Mouse (Mus musculus) B cell, adult 67 days (primary cell): ENCODE measurements around the gene S100a8. TPM values are rescaled to one million over a fixed set of nuclear protein-coding genes. Genes with fewer than 3 reads are reported as not detected.

Source experiments
- total RNA-seq, 2 experiments: library from RNA; stranded (reverse); gene quantifications; 4 replicates each; pipeline ENCODE4 v1.2.4; 2023

S100a8 gene
- total RNA-seq, result 10 to 100 TPM in 1 of 2 experiments, 1 to 10 TPM in 1; 6.8 to 14.3 TPM

DNA sequence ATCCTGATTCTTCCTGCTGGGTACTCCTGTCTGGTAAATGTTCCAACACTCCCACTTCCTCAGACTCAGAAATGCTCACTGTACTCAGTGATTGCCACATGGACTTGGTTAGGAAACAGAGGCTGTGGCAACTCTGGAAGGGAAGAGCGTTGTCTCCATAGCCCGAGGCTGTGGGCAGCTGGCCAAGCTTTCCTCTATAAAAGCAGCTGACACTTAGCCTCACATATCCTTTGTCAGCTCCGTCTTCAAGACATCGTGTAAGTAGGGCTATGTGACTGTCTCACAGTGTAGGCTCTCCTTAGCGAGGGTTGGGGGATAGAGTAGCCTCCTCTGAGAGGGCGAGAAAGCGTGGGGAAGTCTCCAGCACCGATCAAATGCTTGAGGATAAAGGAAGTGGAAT lies at the start of gene S100a8:
S100a8 (plus strand) TSS at position 133 of the 400 bp plus-strand sequence.

GRCm38 (mm10) chr3:90653717-90654116 lies 15.1 kb upstream of the S100a8 start, which contains the start of gene S100a7a:
TSS of gene S100a7a (plus strand) at chr3:90654017.

GRCm38 (mm10) chr3:90695613-90696012 lies 26.8 kb downstream of the S100a8 start, which contains the start of gene S100a9:
TSS of gene S100a9 (minus strand) at chr3:90695721.

Other genes with a start within 250 kb of the S100a8 start
- gene Ints3, start 235.4 kb upstream of the S100a8 start, total RNA-seq, result 10 to 100 TPM; 60.8 to 63.6 TPM
- not detected for gene Npr1, start 203.1 kb upstream of the S100a8 start, total RNA-seq
- 10 to 100 TPM; 93.4 to 97.9 TPM for gene Ilf2, start 192.9 kb upstream of the S100a8 start, total RNA-seq
- 10 to 100 TPM; 63.2 to 64.4 TPM for gene Snapin, start 177.9 kb upstream of the S100a8 start, total RNA-seq
- gene Chtop, start 159.5 kb upstream of the S100a8 start, total RNA-seq, result 100 to 1,000 TPM; 198 to 203 TPM
- gene S100a1, start 154.6 kb upstream of the S100a8 start, total RNA-seq, result not detected
- 10 to 100 TPM; 18.4 to 23.5 TPM for gene S100a13, start 154.5 kb upstream of the S100a8 start, total RNA-seq
- 1 to 10 TPM in 1 of 2 experiments, under 1 TPM in 1; 0.70 to 1.2 TPM for gene S100a14, start 142.1 kb upstream of the S100a8 start, total RNA-seq
- gene S100a16, start 131.7 kb upstream of the S100a8 start, total RNA-seq, result not detected
- gene S100a3, start 108.4 kb upstream of the S100a8 start, total RNA-seq, result not detected
- not detected for gene S100a2, start 78.7 kb upstream of the S100a8 start, total RNA-seq
- not detected for gene Gm42674, start 67.1 kb upstream of the S100a8 start, total RNA-seq
- gene S100a4, start 65.2 kb upstream of the S100a8 start, total RNA-seq, result 10 to 100 TPM; 51.9 to 57.1 TPM
- gene S100a5, start 60.5 kb upstream of the S100a8 start, total RNA-seq, result 1 to 10 TPM; 5.2 to 5.4 TPM
- gene S100a6, start 56.1 kb upstream of the S100a8 start, total RNA-seq, result 100 to 1,000 TPM in 1 of 2 experiments, 10 to 100 TPM in 1; 78.7 to 101 TPM
- gene S100a7a, start 15.0 kb upstream of the S100a8 start, total RNA-seq, result not detected
- 10 to 100 TPM in 1 of 2 experiments, 1 to 10 TPM in 1; 9.6 to 10.5 TPM for gene S100a9, start 26.7 kb downstream of the S100a8 start, total RNA-seq
- gene Pglyrp4, start 57.9 kb downstream of the S100a8 start, total RNA-seq, result not detected
- gene Gm5849, start 108.9 kb downstream of the S100a8 start, total RNA-seq, result not detected